Mouse (Mus musculus): Measurements from ENCODE around the gene Tacr2.

GRCm38 (mm10) chr10:62216595-62216994 is 35.6 kb upstream of the Tacr2 start:
- TF ChIP-seq POLR2A (IDR thresholded peaks at IDR 0.05; ENCODE audit: borderline replicate concordance, extremely low read depth, low read depth, low read length), result no peak
- TF ChIP-seq CTCF (IDR thresholded peaks at IDR 0.05; ENCODE audit: insufficient read depth, low read length), result no peak

All from lung, adult 2 months (tissue).